Mouse (Mus musculus) naive thymus-derived CD4-positive, alpha-beta T cell, adult 2 months (primary cell): ENCODE results near the gene Lrrc49.

ENCODE experiments used
- DNase-seq: peaks from one replicate; pipeline ENCODE4 v3.0.0-alpha.2; 2011; ENCODE audit warnings: low read depth

Gene Lrrc49

GRCm38 (mm10) chr9:60687891-60688324, at the start of gene Lrrc49:
Lrrc49 (minus strand) TSS chr9:60688158.
- peak; percentile 69 for DNase-seq

- DNase-seq = no peak
Measured at GRCm38 (mm10) chr9:60734321-60734720, 46.4 kb upstream of the Lrrc49 start.

- DNase-seq = no peak
Measured at GRCm38 (mm10) chr9:60724968-60725367, 37.0 kb upstream of the Lrrc49 start.

GRCm38 (mm10) chr9:60719687-60720086, 31.7 kb upstream of the Lrrc49 start:
- DNase-seq = no peak

GRCm38 (mm10) chr9:60718284-60718683, 30.3 kb upstream of the Lrrc49 start:
- peak; percentile 51 for DNase-seq

GRCm38 (mm10) chr9:60715828-60716227, 27.9 kb upstream of the Lrrc49 start:
- no peak for DNase-seq

GRCm38 (mm10) chr9:60715271-60715670, 27.3 kb upstream of the Lrrc49 start:
- DNase-seq = no peak

- DNase-seq = no peak
Measured at GRCm38 (mm10) chr9:60714191-60714590, 26.2 kb upstream of the Lrrc49 start.

GRCm38 (mm10) chr9:60713616-60714015, 25.7 kb upstream of the Lrrc49 start:
- no peak for DNase-seq

GRCm38 (mm10) chr9:60712771-60713541, 25.0 kb upstream of the Lrrc49 start, which contains the start of gene Larp6:
Larp6 (plus strand) TSS chr9:60712989.
- DNase-seq = no peak

GRCm38 (mm10) chr9:60712011-60712410, 24.1 kb upstream of the Lrrc49 start:
- no peak for DNase-seq

- DNase-seq = no peak
Measured at GRCm38 (mm10) chr9:60709721-60710120, 21.8 kb upstream of the Lrrc49 start.

- no peak for DNase-seq
Measured at GRCm38 (mm10) chr9:60708606-60709005, 20.6 kb upstream of the Lrrc49 start.

- DNase-seq = no peak
Measured at GRCm38 (mm10) chr9:60707594-60707993, 19.6 kb upstream of the Lrrc49 start.

GRCm38 (mm10) chr9:60699581-60700231, 11.7 kb upstream of the Lrrc49 start:
- no peak for DNase-seq

- no peak for DNase-seq
Measured at GRCm38 (mm10) chr9:60696271-60696985, 8.5 kb upstream of the Lrrc49 start.

GRCm38 (mm10) chr9:60693986-60694385, 6.0 kb upstream of the Lrrc49 start:
- no peak for DNase-seq

GRCm38 (mm10) chr9:60692624-60693023, 4.7 kb upstream of the Lrrc49 start:
- no peak for DNase-seq

GRCm38 (mm10) chr9:60687415-60687814, 543 bp downstream of the Lrrc49 start:
- DNase-seq = no peak

- no peak for DNase-seq
Measured at GRCm38 (mm10) chr9:60682753-60683152, 5.2 kb downstream of the Lrrc49 start.

- DNase-seq = no peak
Measured at GRCm38 (mm10) chr9:60681005-60681404, 7.0 kb downstream of the Lrrc49 start.

GRCm38 (mm10) chr9:60678913-60679312, 9.0 kb downstream of the Lrrc49 start:
- no peak for DNase-seq

- no peak for DNase-seq
Measured at GRCm38 (mm10) chr9:60676429-60676828, 11.5 kb downstream of the Lrrc49 start.
